Mouse (Mus musculus): ENCODE results near the gene Fbf1.

DNA sequence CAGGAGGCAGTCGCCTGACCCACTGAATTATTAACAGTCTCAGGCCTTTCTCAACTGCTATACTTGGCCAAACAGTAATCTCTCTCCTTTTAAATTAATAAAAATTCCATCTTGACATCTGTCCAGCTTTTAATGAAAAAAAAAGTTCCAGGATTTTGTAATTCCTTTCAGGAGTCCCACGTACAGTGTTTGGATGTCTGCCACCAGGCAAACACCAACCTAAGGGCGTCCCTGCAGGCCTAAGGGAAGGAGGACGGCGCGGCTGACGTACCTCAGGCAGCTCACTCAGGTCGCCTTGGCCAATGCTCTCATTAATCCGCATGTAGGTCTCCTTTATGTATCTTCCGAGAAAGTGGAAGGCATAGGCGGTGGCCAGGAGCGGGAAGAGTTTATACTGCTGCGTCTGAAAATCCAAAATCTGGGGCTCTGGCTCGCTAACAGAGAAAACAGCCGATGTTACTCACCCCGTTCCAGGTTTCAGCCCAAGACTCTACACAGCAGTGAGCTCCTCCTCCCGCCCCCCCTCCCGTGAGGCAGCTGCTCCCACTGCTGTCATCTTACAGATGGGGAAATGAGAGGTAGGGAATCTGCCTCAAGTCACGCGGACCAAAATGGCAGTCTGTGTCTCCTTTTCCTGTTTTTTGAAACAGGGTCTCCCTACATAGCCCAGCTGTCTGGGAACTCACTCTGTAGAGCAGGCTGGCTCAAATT is 10.6 kb upstream of the Fbf1 start:
- no peak for TF ChIP-seq GATA1 (IDR thresholded peaks at IDR 0.05; ENCODE audit: borderline replicate concordance, low read length)
- TF ChIP-seq FLI1 (IDR thresholded peaks at IDR 0.05; ENCODE audit: low read length), result no peak
